Mouse (Mus musculus) forebrain, embryonic 16.5 days (tissue): Measurements from ENCODE around the gene Zfp607b. TPM values are rescaled to one million over a fixed set of nuclear protein-coding genes. Genes with fewer than 3 reads are reported as not detected.
A peak's percentile ranks its signal among the peaks of the same experiment; 100 is the strongest.

ENCODE experiments used
- ATAC-seq: fragments of 200-750 bp; cut with Nextera tagmentation; 2 replicates; pipeline ENCODE4 v1.8.0; 2017; ENCODE audit warnings: mild to moderate bottlenecking, moderate library complexity
- H3K27ac ChIP-seq: fragments of 300-500 bp; sonication (generic); 2 replicates; pipeline ENCODE4 v1.5.1; 2014; ENCODE audit warnings: low read length, control low read depth
- H3K27me3 ChIP-seq: fragments of 300-500 bp; sonication (generic); replicated peaks from 2 replicates; pipeline ENCODE4 v1.6.1; 2014; ENCODE audit warnings: low read length; ENCODE audit not compliant: control insufficient read depth, insufficient read depth
- H3K36me3 ChIP-seq: fragments of 300-500 bp; sonication (generic); 2 replicates; pipeline ENCODE4 v1.6.1; 2014; ENCODE audit not compliant: control insufficient read depth, insufficient read depth
- H3K4me1 ChIP-seq: fragments of 300-500 bp; sonication (generic); replicated peaks from 2 replicates; pipeline ENCODE4 v1.6.1; 2014; ENCODE audit warnings: low read length; ENCODE audit not compliant: control insufficient read depth, insufficient read depth
- H3K4me2 ChIP-seq: fragments of 300-500 bp; sonication (generic); 2 replicates; pipeline ENCODE4 v1.6.1; 2014; ENCODE audit warnings: mild to moderate bottlenecking, low read length, control low read depth
- H3K4me3 ChIP-seq: fragments of 300-500 bp; sonication (generic); replicated peaks from 2 replicates; pipeline ENCODE4 v1.5.1; 2014; ENCODE audit warnings: mild to moderate bottlenecking, low read length, control low read depth
- H3K9ac ChIP-seq: fragments of 300-500 bp; sonication (generic); replicated peaks from 2 replicates; pipeline ENCODE4 v1.6.1; 2014; ENCODE audit warnings: low read depth, low read length, control low read depth
- H3K9me3 ChIP-seq: fragments of 300-500 bp; sonication (generic); 2 replicates; pipeline ENCODE4 v1.6.1; 2016; ENCODE audit warnings: low read length; ENCODE audit not compliant: control insufficient read depth
- WGBS: fragments of 180-500 bp; shearing (Covaris S2); extraction: QIAGEN DNeasy Blood & Tissue Kit; methylation state at CpG from one replicate; pipeline ENCODE4 v1.1.7; 2014; 5-methylcytosine and 5-hydroxymethylcytosine counted together
- polyA plus RNA-seq: library from polyadenylated mRNA; unstranded; fragments of >200 nt; fragmentation: Nextera tagmentation; extraction: Ambion mirVana; gene quantifications from 2 replicates; pipeline ENCODE4 v1.2.1, GENCODE M21; 2015

Gene Zfp607b
- polyA plus RNA-seq, 1 experiment from 2014 or later = 14.5 TPM

- ATAC-seq = peak; percentile 99
Observed at GRCm38 (mm10) chr7:27674522-27675221, 14.5 kb upstream of the Zfp607b start, which contains the start of gene Map3k10. Gene Map3k10 (minus strand): TSS chr7:27674598.

GRCm38 (mm10) chr7:27675222-27675612 is 13.9 kb upstream of the Zfp607b start:
- H3K4me2 ChIP-seq = peak overlapping the region; percentile 78
- 25% methylated on average over 14 of the region's 14 CpGs for WGBS
- no peak for ATAC-seq
- H3K9me3 ChIP-seq = no peaks in the 10 kb centered on the region
- H3K27ac ChIP-seq = no peak overlapping the region; the same call in 1 of the 2 replicates
- peak overlapping the region; percentile 94 for H3K9ac ChIP-seq
- no peaks in the 10 kb centered on the region for H3K27me3 ChIP-seq
- peaks cover 37% of the 10 kb centered on the region for H3K4me1 ChIP-seq
- peak overlapping the region; percentile 88 for H3K4me3 ChIP-seq
- no peaks in the 10 kb centered on the region for H3K36me3 ChIP-seq

More at GRCm38 (mm10) chr7:27674522-27675221, 14.5 kb upstream of the Zfp607b start, which contains the start of gene Map3k10:
- Histone ChIP-seq H3K36me3 (no peaks in the 10 kb centered on the region), H3K27ac (peak within 1 kb of the TSS; percentile 95), H3K9ac (peak within 1 kb of the TSS; percentile 94), H3K4me3 (peak within 1 kb of the TSS; percentile 88), H3K9me3 (no peaks in the 10 kb centered on the region), H3K4me2 (peak within 1 kb of the TSS; percentile 99), H3K27me3 (no peaks in the 10 kb centered on the region), H3K4me1 (peaks cover 39% of the 10 kb centered on the region)
- under 1% methylated on average over 31 of the region's 31 CpGs for WGBS

GRCm38 (mm10) chr7:27683218-27683617 is 5.9 kb upstream of the Zfp607b start:
- Histone ChIP-seq H3K9me3 (no peaks in the 10 kb centered on the region), H3K36me3 (no peaks in the 10 kb centered on the region), H3K4me2 (no peak overlapping the region), H3K4me3 (no peak overlapping the region), H3K4me1 (peaks cover 5% of the 10 kb centered on the region), H3K9ac (no peak overlapping the region), H3K27ac (no peak overlapping the region), H3K27me3 (no peaks in the 10 kb centered on the region)
- WGBS = 74% methylated on average over 2 of the region's 2 CpGs
- ATAC-seq = no peak

- peak overlapping the region; percentile 50 for H3K4me2 ChIP-seq
- WGBS = 37% methylated on average over 5 of the region's 5 CpGs
- peaks cover 16% of the 10 kb centered on the region for H3K4me1 ChIP-seq
- ATAC-seq = no peak
- H3K4me3 ChIP-seq = peak overlapping the region; percentile 34
- H3K27me3 ChIP-seq = no peaks in the 10 kb centered on the region
- no peaks in the 10 kb centered on the region for H3K9me3 ChIP-seq
- peak overlapping the region; percentile 46 for H3K9ac ChIP-seq
- no peaks in the 10 kb centered on the region for H3K36me3 ChIP-seq
- no peak overlapping the region for H3K27ac ChIP-seq
Observed at GRCm38 (mm10) chr7:27685220-27685619, 3.9 kb upstream of the Zfp607b start.

GRCm38 (mm10) chr7:27685681-27686080 is 3.5 kb upstream of the Zfp607b start:
- no peaks in the 10 kb centered on the region for H3K27me3 ChIP-seq
- ATAC-seq = no peak
- H3K4me1 ChIP-seq = peaks cover 16% of the 10 kb centered on the region
- peak overlapping the region; percentile 34 for H3K4me3 ChIP-seq
- peak overlapping the region; percentile 50 for H3K4me2 ChIP-seq
- peak overlapping the region; percentile 46 for H3K9ac ChIP-seq
- no peaks in the 10 kb centered on the region for H3K9me3 ChIP-seq
- WGBS = 3% methylated on average over 6 of the region's 6 CpGs
- no peaks in the 10 kb centered on the region for H3K36me3 ChIP-seq
- no peak overlapping the region for H3K27ac ChIP-seq

GRCm38 (mm10) chr7:27687043-27687442 is 2.1 kb upstream of the Zfp607b start:
- no peak overlapping the region for H3K27ac ChIP-seq
- no peak overlapping the region for H3K4me2 ChIP-seq
- no peaks in the 10 kb centered on the region for H3K27me3 ChIP-seq
- no peaks in the 10 kb centered on the region for H3K36me3 ChIP-seq
- no peak overlapping the region for H3K9ac ChIP-seq
- ATAC-seq = no peak
- H3K4me3 ChIP-seq = no peak overlapping the region
- WGBS = 90% methylated on average over 1 of the region's 1 CpGs
- H3K4me1 ChIP-seq = peaks cover 16% of the 10 kb centered on the region
- no peaks in the 10 kb centered on the region for H3K9me3 ChIP-seq

- Histone ChIP-seq H3K4me2 (peak overlapping the region; percentile 67), H3K9me3 (no peaks in the 10 kb centered on the region), H3K36me3 (no peaks in the 10 kb centered on the region), H3K4me1 (peaks cover 16% of the 10 kb centered on the region), H3K27me3 (no peaks in the 10 kb centered on the region), H3K27ac (no peak overlapping the region; the same call in 1 of the 2 replicates), H3K9ac (peak overlapping the region; percentile 51), H3K4me3 (no peak overlapping the region)
- no peak for ATAC-seq
- 69% methylated on average over 3 of the region's 3 CpGs for WGBS
Observed at GRCm38 (mm10) chr7:27687836-27688235, 1.3 kb upstream of the Zfp607b start.

GRCm38 (mm10) chr7:27688246-27688788 is 823 bp upstream of the Zfp607b start:
- Histone ChIP-seq H3K27ac (peak overlapping the region; percentile 82), H3K36me3 (no peaks in the 10 kb centered on the region), H3K4me3 (peak overlapping the region; percentile 44), H3K4me2 (peak overlapping the region; percentile 67), H3K9me3 (no peaks in the 10 kb centered on the region), H3K27me3 (no peaks in the 10 kb centered on the region), H3K4me1 (peaks cover 16% of the 10 kb centered on the region), H3K9ac (peak overlapping the region; percentile 51)
- WGBS = 39% methylated on average over 14 of the region's 14 CpGs
- no peak for ATAC-seq

- Histone ChIP-seq H3K9me3 (no peaks in the 10 kb centered on the region), H3K4me2 (no peak overlapping the region), H3K27ac (no peak overlapping the region), H3K4me3 (no peak overlapping the region), H3K4me1 (peaks cover 13% of the 10 kb centered on the region), H3K9ac (no peak overlapping the region), H3K36me3 (no peaks in the 10 kb centered on the region), H3K27me3 (no peaks in the 10 kb centered on the region)
- no peak for ATAC-seq
- WGBS = 37% methylated on average over 5 of the region's 5 CpGs
Observed at GRCm38 (mm10) chr7:27691076-27691475, 1.9 kb downstream of the Zfp607b start.
